Mouse (Mus musculus) adrenal gland, postnatal 4 days (tissue): ENCODE measurements around the gene Prkci. TPM values are rescaled to one million over a fixed set of nuclear protein-coding genes. Genes with fewer than 3 reads are reported as not detected.

Experiments
- DNase-seq, 2 experiments: peaks; one replicate each; pipeline ENCODE4 v3.0.0; 2021 to 2022; ENCODE audit warnings: low spot score in 2 of 2, mixed read lengths in 2 of 2
- total RNA-seq, 2 experiments: library from RNA; stranded (reverse); gene quantifications; 2 replicates each; pipeline ENCODE4 v1.2.3; 2021

The Prkci gene
- total RNA-seq, 2 experiments from 2014 or later = 49.9 to 60.4 TPM

- DNase-seq = no peak
These were observed 2.4 kb upstream of the Prkci start for GRCm38 (mm10) chr3:30993066-30993573.

GRCm38 (mm10) chr3:30994859-30995258, 688 bp upstream of the Prkci start:
- DNase-seq = no peak

GRCm38 (mm10) chr3:30995899-30996687, 546 bp downstream of the Prkci start:
- DNase-seq = no peak

- no peak for DNase-seq
These were observed 1.1 kb downstream of the Prkci start for GRCm38 (mm10) chr3:30996688-30997014.

GRCm38 (mm10) chr3:30999401-31000017, 4.0 kb downstream of the Prkci start:
- no peak for DNase-seq

GRCm38 (mm10) chr3:31000018-31000407, 4.5 kb downstream of the Prkci start:
- no peak for DNase-seq

GRCm38 (mm10) chr3:31001048-31001676, 5.6 kb downstream of the Prkci start:
- DNase-seq = no peak

GRCm38 (mm10) chr3:31004320-31005209, 9.0 kb downstream of the Prkci start:
- no peak for DNase-seq

- DNase-seq = no peak
These were observed 18.8 kb downstream of the Prkci start for GRCm38 (mm10) chr3:31014374-31014773.

- DNase-seq = no peak
These were observed 20.3 kb downstream of the Prkci start for GRCm38 (mm10) chr3:31015682-31016443.

GRCm38 (mm10) chr3:31016594-31017196, 21.1 kb downstream of the Prkci start:
- no peak for DNase-seq

GRCm38 (mm10) chr3:31017652-31018051, 22.1 kb downstream of the Prkci start:
- no peak for DNase-seq

GRCm38 (mm10) chr3:31019287-31019686, 23.7 kb downstream of the Prkci start:
- no peak for DNase-seq

- no peak for DNase-seq
These were observed 24.4 kb downstream of the Prkci start for GRCm38 (mm10) chr3:31019793-31020447.

- no peak for DNase-seq
These were observed 25.1 kb downstream of the Prkci start for GRCm38 (mm10) chr3:31020656-31021055.

GRCm38 (mm10) chr3:31022895-31023436, 27.4 kb downstream of the Prkci start:
- no peak for DNase-seq

GRCm38 (mm10) chr3:31027718-31028117, 32.2 kb downstream of the Prkci start:
- no peak for DNase-seq

- DNase-seq = no peak
These were observed 36.1 kb downstream of the Prkci start for GRCm38 (mm10) chr3:31031621-31032020.

- no peak for DNase-seq
These were observed 38.1 kb downstream of the Prkci start for GRCm38 (mm10) chr3:31033644-31034043.
